Mouse (Mus musculus): ENCODE measurements at regions not wholly inside any gene's neighbourhood (a gene's known extent, or its start where the extent isn't known, plus 50 kb on each side); places are given as distances from the start of the nearest gene placed in this dataset.

GRCm38 (mm10) chr13:48316747-48317146, 55.7 kb downstream of the Id4 start:
- DNase-seq (ENCODE audit: low spot score): no peak
- no peaks in the 10 kb centered on the region for H3K27me3 ChIP-seq (ENCODE audit: control insufficient read depth, insufficient read depth, low read length)
- H3K9me3 ChIP-seq (ENCODE audit: control insufficient read depth, low read length): no peaks in the 10 kb centered on the region
- H3K4me3 ChIP-seq (ENCODE audit: low read depth, low read length): no peak overlapping the region
- 77% methylated on average over 9 of the region's 9 CpGs for WGBS
- ATAC-seq (ENCODE audit: insufficient number of reproducible peaks, low FRiP score, low TSS enrichment, low read depth): no peak
- H3K9ac ChIP-seq (ENCODE audit: low read length): no peak overlapping the region
- no peak overlapping the region for H3K27ac ChIP-seq (replicated peaks; ENCODE audit: low read depth, low read length)
- H3K4me2 ChIP-seq (ENCODE audit: low read depth, severe bottlenecking): no peak overlapping the region
- H3K4me1 ChIP-seq (ENCODE audit: control insufficient read depth, insufficient read depth, low read length): no peaks in the 10 kb centered on the region; the same call in 1 of the 2 replicates
- no peaks in the 10 kb centered on the region for H3K36me3 ChIP-seq (ENCODE audit: control insufficient read depth, insufficient read depth, low read length)

- DNase-seq (ENCODE audit: low spot score): no peak
- WGBS: 74% methylated on average over 7 of the region's 7 CpGs
- Histone ChIP-seq H3K9me3 (ENCODE audit: control insufficient read depth, low read length) (no peaks in the 10 kb centered on the region), H3K4me3 (ENCODE audit: low read depth, low read length) (no peak overlapping the region), H3K9ac (ENCODE audit: low read length) (no peak overlapping the region), H3K36me3 (ENCODE audit: control insufficient read depth, insufficient read depth, low read length) (no peaks in the 10 kb centered on the region), H3K27me3 (ENCODE audit: control insufficient read depth, insufficient read depth, low read length) (no peaks in the 10 kb centered on the region), H3K27ac (replicated peaks; ENCODE audit: low read depth, low read length) (no peak overlapping the region), H3K4me2 (ENCODE audit: low read depth, severe bottlenecking) (no peak overlapping the region), H3K4me1 (ENCODE audit: control insufficient read depth, insufficient read depth, low read length) (no peaks in the 10 kb centered on the region; the same call in 1 of the 2 replicates)
- ATAC-seq (ENCODE audit: insufficient number of reproducible peaks, low FRiP score, low TSS enrichment, low read depth): no peak
These were observed 56.4 kb downstream of the Id4 start for GRCm38 (mm10) chr13:48317457-48317856.

DNA sequence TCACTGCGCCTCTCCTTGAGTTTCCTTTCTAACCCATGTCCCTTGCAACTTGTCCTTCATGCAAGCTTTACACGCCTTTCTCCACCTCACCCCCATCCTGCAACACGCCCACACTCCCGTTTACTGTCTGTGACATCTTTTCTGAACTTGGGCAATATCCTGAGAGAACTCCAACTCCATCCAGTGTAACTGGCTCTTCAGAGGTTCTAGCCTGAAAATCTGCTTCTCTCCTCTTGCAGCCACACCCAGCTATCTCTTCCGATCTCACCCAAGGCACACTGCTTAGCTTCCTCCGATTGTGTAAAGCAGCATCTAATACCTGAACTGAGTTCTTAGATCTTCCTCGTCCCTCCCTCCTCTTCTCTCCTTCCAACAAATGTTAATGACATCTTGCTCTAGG, 58.0 kb downstream of the Id4 start:
- Histone ChIP-seq H3K4me2 (ENCODE audit: low read depth, severe bottlenecking) (no peak overlapping the region), H3K27me3 (ENCODE audit: control insufficient read depth, insufficient read depth, low read length) (no peaks in the 10 kb centered on the region), H3K4me1 (ENCODE audit: control insufficient read depth, insufficient read depth, low read length) (no peaks in the 10 kb centered on the region; the same call in 1 of the 2 replicates), H3K4me3 (ENCODE audit: low read depth, low read length) (no peak overlapping the region), H3K27ac (replicated peaks; ENCODE audit: low read depth, low read length) (no peak overlapping the region), H3K36me3 (ENCODE audit: control insufficient read depth, insufficient read depth, low read length) (no peaks in the 10 kb centered on the region), H3K9ac (ENCODE audit: low read length) (no peak overlapping the region), H3K9me3 (ENCODE audit: control insufficient read depth, low read length) (no peaks in the 10 kb centered on the region)
- no peak for DNase-seq (ENCODE audit: low spot score)
- ATAC-seq (ENCODE audit: insufficient number of reproducible peaks, low FRiP score, low TSS enrichment, low read depth): no peak
- 85% methylated on average over 7 of the region's 7 CpGs for WGBS

DNA sequence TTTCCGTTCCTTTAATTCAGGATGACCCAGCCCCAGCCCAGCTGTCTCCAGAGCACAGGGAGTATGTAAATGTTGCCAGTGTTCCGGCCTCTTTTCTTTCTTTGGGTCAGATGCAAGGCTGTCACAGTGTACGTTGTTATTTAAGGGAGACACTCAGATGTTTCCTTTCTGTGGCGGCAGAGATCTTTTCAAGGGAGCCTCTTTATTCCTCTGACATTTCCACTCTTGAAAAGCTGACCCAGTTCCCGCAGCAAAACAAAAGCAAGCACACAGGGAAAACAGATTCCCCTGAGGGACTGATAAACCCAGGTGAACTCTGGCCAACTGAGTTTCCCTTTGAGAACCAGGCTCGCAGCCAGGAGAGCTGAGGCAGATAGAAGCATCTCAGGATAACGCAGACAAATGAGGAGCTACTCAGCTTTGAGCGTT, 63.3 kb downstream of the Id4 start:
- Histone ChIP-seq H3K4me3 (ENCODE audit: low read depth, low read length) (no peak overlapping the region), H3K4me2 (ENCODE audit: low read depth, severe bottlenecking) (no peak overlapping the region), H3K27me3 (ENCODE audit: control insufficient read depth, insufficient read depth, low read length) (no peaks in the 10 kb centered on the region), H3K27ac (replicated peaks; ENCODE audit: low read depth, low read length) (no peak overlapping the region), H3K4me1 (ENCODE audit: control insufficient read depth, insufficient read depth, low read length) (no peaks in the 10 kb centered on the region; the same call in 1 of the 2 replicates), H3K9ac (ENCODE audit: low read length) (no peak overlapping the region), H3K36me3 (ENCODE audit: control insufficient read depth, insufficient read depth, low read length) (no peaks in the 10 kb centered on the region), H3K9me3 (ENCODE audit: control insufficient read depth, low read length) (no peaks in the 10 kb centered on the region)
- DNase-seq (ENCODE audit: low spot score) (no peak), ATAC-seq (ENCODE audit: insufficient number of reproducible peaks, low FRiP score, low TSS enrichment, low read depth) (no peak)
- WGBS: 27% methylated on average over 8 of the region's 8 CpGs

GRCm38 (mm10) chr13:48330619-48331018, 69.6 kb downstream of the Id4 start:
- H3K36me3 ChIP-seq (ENCODE audit: control insufficient read depth, insufficient read depth, low read length): no peaks in the 10 kb centered on the region
- no peaks in the 10 kb centered on the region for H3K9me3 ChIP-seq (ENCODE audit: control insufficient read depth, low read length)
- no peak overlapping the region for H3K4me3 ChIP-seq (ENCODE audit: low read depth, low read length)
- H3K27ac ChIP-seq (replicated peaks; ENCODE audit: low read depth, low read length): no peak overlapping the region
- H3K9ac ChIP-seq (ENCODE audit: low read length): no peak overlapping the region
- H3K4me2 ChIP-seq (ENCODE audit: low read depth, severe bottlenecking): no peak overlapping the region
- no peaks in the 10 kb centered on the region for H3K27me3 ChIP-seq (ENCODE audit: control insufficient read depth, insufficient read depth, low read length)
- DNase-seq (ENCODE audit: low spot score) (no peak), ATAC-seq (ENCODE audit: insufficient number of reproducible peaks, low FRiP score, low TSS enrichment, low read depth) (no peak)
- H3K4me1 ChIP-seq (ENCODE audit: control insufficient read depth, insufficient read depth, low read length): no peaks in the 10 kb centered on the region
- 92% methylated on average over 11 of the region's 11 CpGs for WGBS

GRCm38 (mm10) chr13:48336135-48336534, 75.1 kb downstream of the Id4 start:
- Histone ChIP-seq H3K36me3 (ENCODE audit: control insufficient read depth, insufficient read depth, low read length) (no peaks in the 10 kb centered on the region), H3K27ac (replicated peaks; ENCODE audit: low read depth, low read length) (no peak overlapping the region), H3K9ac (ENCODE audit: low read length) (no peak overlapping the region), H3K4me2 (ENCODE audit: low read depth, severe bottlenecking) (no peak overlapping the region), H3K9me3 (ENCODE audit: control insufficient read depth, low read length) (no peaks in the 10 kb centered on the region), H3K27me3 (ENCODE audit: control insufficient read depth, insufficient read depth, low read length) (no peaks in the 10 kb centered on the region), H3K4me1 (ENCODE audit: control insufficient read depth, insufficient read depth, low read length) (no peaks in the 10 kb centered on the region), H3K4me3 (ENCODE audit: low read depth, low read length) (no peak overlapping the region)
- ATAC-seq (ENCODE audit: insufficient number of reproducible peaks, low FRiP score, low TSS enrichment, low read depth) (no peak), DNase-seq (ENCODE audit: low spot score) (no peak)
- 50% methylated on average over 13 of the region's 13 CpGs for WGBS

GRCm38 (mm10) chr13:48336602-48337001, 75.6 kb downstream of the Id4 start:
- DNase-seq (ENCODE audit: low spot score): no peak
- 73% methylated on average over 11 of the region's 11 CpGs for WGBS

DNA sequence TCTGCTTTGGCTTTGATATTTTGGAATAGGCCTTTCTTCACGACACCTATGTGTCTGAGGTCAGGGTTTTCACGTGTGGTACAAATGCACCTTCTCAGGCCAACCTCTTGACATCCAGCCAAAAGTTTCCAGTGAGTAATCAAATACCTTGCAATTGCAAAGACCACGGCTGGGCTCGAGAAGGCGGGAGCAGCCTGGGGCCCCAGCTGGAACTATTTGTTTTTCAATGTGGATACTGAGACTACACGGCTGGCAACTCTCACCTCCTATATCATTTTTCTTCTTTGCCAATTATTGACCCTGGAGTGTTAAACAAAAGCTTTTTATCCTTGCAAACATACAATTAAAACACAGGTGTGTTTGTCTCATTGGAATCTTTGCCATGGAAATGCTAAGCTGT, 77.5 kb downstream of the Id4 start:
- Histone ChIP-seq H3K4me2 (ENCODE audit: low read depth, severe bottlenecking) (no peak overlapping the region), H3K27me3 (ENCODE audit: control insufficient read depth, insufficient read depth, low read length) (no peaks in the 10 kb centered on the region), H3K9me3 (ENCODE audit: control insufficient read depth, low read length) (no peaks in the 10 kb centered on the region), H3K27ac (replicated peaks; ENCODE audit: low read depth, low read length) (no peak overlapping the region), H3K36me3 (ENCODE audit: control insufficient read depth, insufficient read depth, low read length) (no peaks in the 10 kb centered on the region), H3K4me3 (ENCODE audit: low read depth, low read length) (no peak overlapping the region), H3K9ac (ENCODE audit: low read length) (no peak overlapping the region), H3K4me1 (ENCODE audit: control insufficient read depth, insufficient read depth, low read length) (no peaks in the 10 kb centered on the region)
- WGBS: 63% methylated on average over 6 of the region's 6 CpGs
- ATAC-seq (ENCODE audit: insufficient number of reproducible peaks, low FRiP score, low TSS enrichment, low read depth) (no peak), DNase-seq (ENCODE audit: low spot score) (no peak)

More at GRCm38 (mm10) chr13:48336602-48337001, 75.6 kb downstream of the Id4 start:
- H3K27ac ChIP-seq (replicated peaks; ENCODE audit: low read depth, low read length): no peak overlapping the region
- no peaks in the 10 kb centered on the region for H3K4me1 ChIP-seq (ENCODE audit: control insufficient read depth, insufficient read depth, low read length)
- no peaks in the 10 kb centered on the region for H3K27me3 ChIP-seq (ENCODE audit: control insufficient read depth, insufficient read depth, low read length)
- no peak overlapping the region for H3K4me2 ChIP-seq (ENCODE audit: low read depth, severe bottlenecking)
- no peaks in the 10 kb centered on the region for H3K36me3 ChIP-seq (ENCODE audit: control insufficient read depth, insufficient read depth, low read length)
- ATAC-seq (ENCODE audit: insufficient number of reproducible peaks, low FRiP score, low TSS enrichment, low read depth): no peak
- H3K9ac ChIP-seq (ENCODE audit: low read length): no peak overlapping the region
- H3K9me3 ChIP-seq (ENCODE audit: control insufficient read depth, low read length): no peaks in the 10 kb centered on the region
- no peak overlapping the region for H3K4me3 ChIP-seq (ENCODE audit: low read depth, low read length)

DNA sequence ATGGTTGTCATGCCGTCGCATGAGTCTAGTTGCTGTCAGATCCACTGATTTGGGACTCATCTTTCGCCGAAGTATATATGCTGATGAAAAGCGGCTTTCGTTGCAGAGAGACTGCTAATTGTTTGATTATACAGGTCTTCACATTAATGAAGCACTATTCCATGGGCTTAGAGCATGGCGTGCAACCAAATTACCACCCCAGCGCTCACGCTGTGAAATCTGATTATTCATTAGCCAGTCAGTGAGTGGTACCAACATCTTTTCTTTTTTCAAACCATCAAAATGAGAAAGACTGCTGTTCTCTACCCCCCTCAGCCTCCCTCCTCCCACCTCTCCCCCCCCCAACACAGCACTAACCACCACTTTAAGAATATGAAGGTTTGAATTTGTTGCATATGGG, 89.1 kb downstream of the Id4 start:
- DNase-seq (ENCODE audit: low spot score): no peak
- no peaks in the 10 kb centered on the region for H3K9me3 ChIP-seq (ENCODE audit: control insufficient read depth, low read length)
- no peak overlapping the region for H3K9ac ChIP-seq (ENCODE audit: low read length)
- H3K27ac ChIP-seq (replicated peaks; ENCODE audit: low read depth, low read length): no peak overlapping the region
- 94% methylated on average over 9 of the region's 9 CpGs for WGBS
- no peaks in the 10 kb centered on the region for H3K27me3 ChIP-seq (ENCODE audit: control insufficient read depth, insufficient read depth, low read length)
- H3K4me1 ChIP-seq (ENCODE audit: control insufficient read depth, insufficient read depth, low read length): no peaks in the 10 kb centered on the region
- no peaks in the 10 kb centered on the region for H3K36me3 ChIP-seq (ENCODE audit: control insufficient read depth, insufficient read depth, low read length)
- no peak overlapping the region for H3K4me2 ChIP-seq (ENCODE audit: low read depth, severe bottlenecking)
- H3K4me3 ChIP-seq (ENCODE audit: low read depth, low read length): no peak overlapping the region
- ATAC-seq (ENCODE audit: insufficient number of reproducible peaks, low FRiP score, low TSS enrichment, low read depth): no peak

Measured in limb, embryonic 11.5 days (tissue).